Mouse (Mus musculus) embryonic facial prominence, embryonic 14.5 days (tissue): Measurements from ENCODE around the gene Ago4. TPM values are rescaled to one million over a fixed set of nuclear protein-coding genes. Genes with fewer than 3 reads are reported as not detected.

ENCODE experiments used
- ATAC-seq: fragments of 200-750 bp; cut with Nextera tagmentation; 2 replicates; pipeline ENCODE4 v1.8.0; 2017; ENCODE audit warnings: low read depth, moderate number of reproducible peaks, moderate TSS enrichment
- DNase-seq: peaks from one replicate; pipeline ENCODE4 v3.0.0-alpha.2; 2015; ENCODE audit warnings: low spot score
- H3K27ac ChIP-seq: fragments of 300-500 bp; sonication (generic); replicated peaks from 2 replicates; pipeline ENCODE4 v1.5.1; 2014; ENCODE audit warnings: low read depth, mild to moderate bottlenecking, low read length, moderate library complexity
- H3K27me3 ChIP-seq: fragments of 300-500 bp; sonication (generic); replicated peaks from 2 replicates; pipeline ENCODE4 v1.6.1; 2014; ENCODE audit warnings: low read length; ENCODE audit not compliant: control insufficient read depth, insufficient read depth
- H3K36me3 ChIP-seq: fragments of 300-500 bp; sonication (generic); 2 replicates; pipeline ENCODE4 v1.6.1; 2014; ENCODE audit warnings: low read length, mixed read lengths; ENCODE audit not compliant: control insufficient read depth, insufficient read depth
- H3K4me1 ChIP-seq: fragments of 300-500 bp; sonication (generic); 2 replicates; pipeline ENCODE4 v1.6.1; 2014; ENCODE audit warnings: antibody characterized with exemption, low read length; ENCODE audit not compliant: control insufficient read depth, insufficient read depth
- H3K4me2 ChIP-seq: fragments of 300-500 bp; sonication (generic); 2 replicates; pipeline ENCODE4 v1.6.1; 2014; ENCODE audit warnings: low read depth, mild to moderate bottlenecking, low read length, moderate library complexity, mixed read lengths
- H3K4me3 ChIP-seq: fragments of 300-500 bp; sonication (generic); 2 replicates; pipeline ENCODE4 v1.5.1; 2014; ENCODE audit warnings: low read depth, mild to moderate bottlenecking, low read length
- H3K9ac ChIP-seq: fragments of 300-500 bp; sonication (generic); 2 replicates; pipeline ENCODE4 v1.6.1; 2014; ENCODE audit warnings: low read depth, mild to moderate bottlenecking, low read length, moderate library complexity, mixed read lengths
- H3K9me3 ChIP-seq: fragments of 300-500 bp; sonication (generic); 2 replicates; pipeline ENCODE4 v1.6.1; 2016; ENCODE audit warnings: low read length; ENCODE audit not compliant: control insufficient read depth
- whole genome bisulfite sequencing: fragments of 180-500 bp; shearing (Covaris S2); extraction: QIAGEN DNeasy Blood & Tissue Kit; methylation state at CpG from one replicate; pipeline ENCODE4 v1.1.7; 2014; 5-methylcytosine and 5-hydroxymethylcytosine counted together
- polyA plus RNA-seq: library from polyadenylated mRNA; unstranded; fragments of >200 nt; fragmentation: Nextera tagmentation; extraction: Ambion mirVana; gene quantifications from 2 replicates; pipeline ENCODE4 v1.2.1, GENCODE M21; 2014

The Ago4 gene
- polyA plus RNA-seq, 1 experiment from 2014 or later: 2.6 TPM

DNA sequence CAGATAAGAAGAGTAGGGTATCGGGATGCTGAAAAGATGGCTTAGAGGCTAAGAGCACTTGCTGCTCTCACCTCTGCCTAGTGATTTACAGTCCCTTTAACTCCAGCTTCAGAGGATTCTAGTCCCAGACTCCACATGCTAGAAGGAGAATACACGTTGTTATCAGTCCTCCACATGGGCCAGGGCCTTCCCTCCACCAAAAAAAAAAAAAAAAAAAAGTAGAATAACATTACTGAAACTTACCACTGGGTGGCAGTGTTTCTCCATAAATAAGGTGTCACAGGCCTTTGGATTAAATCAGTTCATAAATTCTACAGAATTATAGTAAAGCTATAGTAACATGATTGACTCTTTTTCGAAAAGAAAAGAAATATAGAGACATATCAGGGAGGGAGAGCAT lies 21.2 kb upstream of the Ago4 start:
- Histone ChIP-seq H3K4me3 (no peak overlapping the region), H3K4me2 (no peak overlapping the region), H3K4me1 (peaks cover 5% of the 10 kb centered on the region; the same call in 1 of the 2 replicates), H3K9me3 (no peaks in the 10 kb centered on the region), H3K36me3 (no peaks in the 10 kb centered on the region), H3K9ac (no peak overlapping the region), H3K27ac (no peak overlapping the region), H3K27me3 (no peaks in the 10 kb centered on the region)
- 31% methylated on average over 3 of the region's 3 CpGs for WGBS
- DNase-seq (peak; percentile 54), ATAC-seq (no peak)

GRCm38 (mm10) chr4:126553685-126554084 lies 20.4 kb upstream of the Ago4 start:
- H3K27ac ChIP-seq: no peak overlapping the region
- ATAC-seq (no peak), DNase-seq (no peak)
- peaks cover 5% of the 10 kb centered on the region; the same call in 1 of the 2 replicates for H3K4me1 ChIP-seq
- no peak overlapping the region for H3K4me3 ChIP-seq
- H3K9ac ChIP-seq: no peak overlapping the region
- H3K9me3 ChIP-seq: no peaks in the 10 kb centered on the region
- no peaks in the 10 kb centered on the region for H3K27me3 ChIP-seq
- no peaks in the 10 kb centered on the region for H3K36me3 ChIP-seq
- 94% methylated on average over 1 of the region's 1 CpGs for WGBS
- no peak overlapping the region for H3K4me2 ChIP-seq

DNA sequence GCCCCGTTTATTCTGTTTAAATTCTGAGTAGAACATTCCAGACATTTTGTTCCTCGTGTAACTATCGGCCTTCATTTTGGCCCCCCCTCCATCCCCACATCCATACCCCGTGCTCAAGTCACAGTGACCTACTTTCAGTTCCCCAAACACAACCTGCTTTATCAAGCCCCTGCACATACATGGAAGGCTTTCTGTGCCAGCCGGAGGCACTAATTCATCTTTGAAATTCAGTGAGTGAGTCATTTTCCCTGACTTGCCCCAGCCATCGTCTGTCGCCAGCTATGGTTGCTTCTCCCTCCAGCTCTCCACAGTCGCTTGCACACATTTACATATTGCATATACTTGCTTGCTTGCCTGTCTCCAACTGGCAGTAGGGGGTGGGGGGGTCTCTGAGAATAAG lies 19.8 kb upstream of the Ago4 start:
- Histone ChIP-seq H3K27ac (no peak overlapping the region), H3K36me3 (no peaks in the 10 kb centered on the region), H3K4me2 (no peak overlapping the region), H3K9ac (no peak overlapping the region), H3K4me1 (peaks cover 5% of the 10 kb centered on the region; the same call in 1 of the 2 replicates), H3K4me3 (no peak overlapping the region), H3K9me3 (no peaks in the 10 kb centered on the region), H3K27me3 (no peaks in the 10 kb centered on the region)
- DNase-seq (no peak), ATAC-seq (no peak)
- 59% methylated on average over 8 of the region's 8 CpGs for WGBS

- H3K4me3 ChIP-seq: no peak overlapping the region
- no peaks in the 10 kb centered on the region for H3K27me3 ChIP-seq
- no peak for ATAC-seq
- peaks cover 5% of the 10 kb centered on the region; the same call in 1 of the 2 replicates for H3K4me1 ChIP-seq
- no peaks in the 10 kb centered on the region for H3K9me3 ChIP-seq
- DNase-seq: no peak
- no peak overlapping the region for H3K9ac ChIP-seq
- H3K27ac ChIP-seq: no peak overlapping the region
- no peaks in the 10 kb centered on the region for H3K36me3 ChIP-seq
- no peak overlapping the region for H3K4me2 ChIP-seq
- 70% methylated on average over 7 of the region's 7 CpGs for WGBS
Observed at GRCm38 (mm10) chr4:126552136-126552535, 18.9 kb upstream of the Ago4 start.

- H3K27ac ChIP-seq: no peak overlapping the region
- DNase-seq (no peak), ATAC-seq (no peak)
- H3K4me3 ChIP-seq: no peak overlapping the region
- H3K9me3 ChIP-seq: no peaks in the 10 kb centered on the region
- no peak overlapping the region for H3K9ac ChIP-seq
- no peak overlapping the region for H3K4me2 ChIP-seq
- 79% methylated on average over 2 of the region's 2 CpGs for WGBS
- H3K27me3 ChIP-seq: no peaks in the 10 kb centered on the region
- H3K36me3 ChIP-seq: no peaks in the 10 kb centered on the region
- no peaks in the 10 kb centered on the region for H3K4me1 ChIP-seq
Observed at GRCm38 (mm10) chr4:126546183-126546582, 12.9 kb upstream of the Ago4 start.

- Histone ChIP-seq H3K27ac (no peak overlapping the region), H3K4me2 (no peak overlapping the region), H3K4me3 (no peak overlapping the region), H3K9ac (no peak overlapping the region), H3K4me1 (no peaks in the 10 kb centered on the region), H3K27me3 (no peaks in the 10 kb centered on the region), H3K9me3 (no peaks in the 10 kb centered on the region), H3K36me3 (no peaks in the 10 kb centered on the region)
- ATAC-seq: no peak
- WGBS: 69% methylated on average over 6 of the region's 7 CpGs
- DNase-seq: no peak
Observed at GRCm38 (mm10) chr4:126545703-126546102, 12.4 kb upstream of the Ago4 start.

GRCm38 (mm10) chr4:126545016-126545415 lies 11.7 kb upstream of the Ago4 start:
- Histone ChIP-seq H3K4me1 (no peaks in the 10 kb centered on the region), H3K27ac (no peak overlapping the region), H3K36me3 (no peaks in the 10 kb centered on the region), H3K27me3 (no peaks in the 10 kb centered on the region), H3K4me3 (no peak overlapping the region), H3K9ac (no peak overlapping the region), H3K9me3 (no peaks in the 10 kb centered on the region), H3K4me2 (no peak overlapping the region)
- DNase-seq (no peak), ATAC-seq (no peak)
- 75% methylated on average over 1 of the region's 1 CpGs for WGBS

GRCm38 (mm10) chr4:126542838-126543237 lies 9.6 kb upstream of the Ago4 start:
- no peak for DNase-seq
- H3K36me3 ChIP-seq: no peaks in the 10 kb centered on the region
- H3K4me3 ChIP-seq: no peak overlapping the region
- WGBS: 57% methylated on average over 7 of the region's 7 CpGs
- no peak for ATAC-seq
- H3K27ac ChIP-seq: no peak overlapping the region
- no peak overlapping the region for H3K9ac ChIP-seq
- H3K9me3 ChIP-seq: no peaks in the 10 kb centered on the region
- no peak overlapping the region for H3K4me2 ChIP-seq
- H3K4me1 ChIP-seq: no peaks in the 10 kb centered on the region
- no peaks in the 10 kb centered on the region for H3K27me3 ChIP-seq

DNA sequence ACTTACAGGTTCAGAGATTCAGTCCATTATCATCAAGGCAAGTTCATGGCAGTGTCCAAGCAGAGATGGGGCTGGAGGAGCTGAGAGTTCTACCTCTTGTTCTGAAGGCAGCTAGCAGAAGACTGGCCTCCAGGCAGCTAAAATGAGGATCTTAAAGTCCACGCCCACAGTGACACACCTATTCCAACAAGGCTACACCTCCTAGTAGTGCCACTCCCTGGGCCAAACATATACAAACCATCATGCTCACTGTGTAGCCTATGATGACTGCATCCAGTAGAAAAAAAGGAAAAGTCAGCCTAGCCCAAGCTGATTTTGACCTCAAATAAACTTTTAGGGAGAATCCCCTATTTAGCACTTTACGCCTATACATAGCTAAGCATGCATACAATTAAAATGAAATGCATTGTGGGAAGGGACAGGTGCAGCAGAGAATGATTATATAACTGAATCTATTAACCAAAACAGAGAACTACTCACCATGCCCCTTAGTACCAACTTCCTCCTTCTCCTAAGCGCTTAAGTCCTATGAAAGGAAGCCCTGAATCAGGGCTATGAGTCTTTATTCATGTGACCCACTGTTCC lies 7.3 kb upstream of the Ago4 start:
- Histone ChIP-seq H3K27ac (no peak overlapping the region), H3K9me3 (no peaks in the 10 kb centered on the region), H3K36me3 (no peaks in the 10 kb centered on the region), H3K4me2 (no peak overlapping the region), H3K9ac (no peak overlapping the region), H3K27me3 (no peaks in the 10 kb centered on the region), H3K4me1 (no peaks in the 10 kb centered on the region), H3K4me3 (no peak overlapping the region)
- no peak for DNase-seq
- 81% methylated on average over 3 of the region's 3 CpGs for WGBS
- ATAC-seq: no peak
